Mouse (Mus musculus): ENCODE data around the gene Clk2. TPM values are rescaled to one million over a fixed set of nuclear protein-coding genes. Genes with fewer than 3 reads are reported as not detected.

The Clk2 gene
- total RNA-seq, 2 experiments from 2014 or later, result 55.2 to 55.7 TPM

GRCm38 (mm10) chr3:89224796-89225195 is 60.2 kb downstream of the Clk2 start:
- no peak for DNase-seq

- no peak for DNase-seq
Observed at GRCm38 (mm10) chr3:89225321-89225815, 60.8 kb downstream of the Clk2 start.

- DNase-seq, result no peak
Observed at GRCm38 (mm10) chr3:89225918-89226317, 61.3 kb downstream of the Clk2 start.

GRCm38 (mm10) chr3:89226361-89226760 is 61.8 kb downstream of the Clk2 start:
- DNase-seq, result no peak

Other genes with a start within 250 kb of the Clk2 start
- 10 to 100 TPM; 49.3 to 52.2 TPM for gene Ash1l, start 214.2 kb upstream of the Clk2 start, total RNA-seq (2021)
- gene Dap3, start 213.6 kb upstream of the Clk2 start, total RNA-seq (2021), result 100 to 1,000 TPM; 128 to 140 TPM
- 10 to 100 TPM; 26.9 to 30.8 TPM for gene Rusc1, start 71.5 kb upstream of the Clk2 start, total RNA-seq (2021)
- gene Gm43738, start 63.7 kb upstream of the Clk2 start, total RNA-seq (2021), result under 1 TPM in 1 of 2 experiments, not detected in 1; 0.17 TPM
- 100 to 1,000 TPM; 353 to 497 TPM for gene Fdps, start 62.8 kb upstream of the Clk2 start, total RNA-seq (2021)
- not detected for gene Pklr, start 28.7 kb upstream of the Clk2 start, total RNA-seq (2021)
- 1 to 10 TPM; 1.9 to 9.7 TPM for gene Hcn3, start 4.6 kb upstream of the Clk2 start, total RNA-seq (2021)
- 10 to 100 TPM; 77.5 to 96.1 TPM for gene Scamp3, start 12.7 kb downstream of the Clk2 start, total RNA-seq (2021)
- 10 to 100 TPM; 13.5 to 17.1 TPM for gene Fam189b, start 18.3 kb downstream of the Clk2 start, total RNA-seq (2021)
- 10 to 100 TPM; 64.2 to 70.6 TPM for gene Gba, start 38.1 kb downstream of the Clk2 start, total RNA-seq (2021)
- 10 to 100 TPM in 1 of 2 experiments, 1 to 10 TPM in 1; 7.7 to 11.4 TPM for gene Thbs3, start 50.4 kb downstream of the Clk2 start, total RNA-seq (2021)
- 100 to 1,000 TPM; 136 to 165 TPM for gene Mtx1, start 62.3 kb downstream of the Clk2 start, total RNA-seq (2021)
- gene Muc1, start 64.3 kb downstream of the Clk2 start, total RNA-seq (2021), result under 1 TPM in 1 of 2 experiments, not detected in 1; 0.56 TPM
- 100 to 1,000 TPM; 114 to 139 TPM for gene Krtcap2, start 81.2 kb downstream of the Clk2 start, total RNA-seq (2021)
- 1 to 10 TPM; 1.3 to 1.6 TPM for gene Trim46, start 81.5 kb downstream of the Clk2 start, total RNA-seq (2021)
- gene Dpm3, start 94.6 kb downstream of the Clk2 start, total RNA-seq (2021), result 100 to 1,000 TPM; 117 to 130 TPM
- gene Slc50a1, start 105.8 kb downstream of the Clk2 start, total RNA-seq (2021), result 10 to 100 TPM; 42.0 to 47.7 TPM
- gene Efna1, start 116.3 kb downstream of the Clk2 start, total RNA-seq (2021), result 10 to 100 TPM in 1 of 2 experiments, 1 to 10 TPM in 1; 9.8 to 12.5 TPM
- under 1 TPM; 0.23 to 0.53 TPM for gene Efna3, start 158.2 kb downstream of the Clk2 start, total RNA-seq (2021)
- 1 to 10 TPM in 1 of 2 experiments, under 1 TPM in 1; 0.93 to 1.3 TPM for gene Efna4, start 173.2 kb downstream of the Clk2 start, total RNA-seq (2021)
- gene Adam15, start 185.2 kb downstream of the Clk2 start, total RNA-seq (2021), result 10 to 100 TPM; 45.9 to 79.9 TPM
- gene Dcst2, start 197.2 kb downstream of the Clk2 start, total RNA-seq (2021), result under 1 TPM; 0.20 to 0.56 TPM
- under 1 TPM in 1 of 2 experiments, not detected in 1; 0.56 TPM for gene Dcst1, start 200.5 kb downstream of the Clk2 start, total RNA-seq (2021)
- gene Zbtb7b, start 230.0 kb downstream of the Clk2 start, total RNA-seq (2021), result 10 to 100 TPM; 71.9 to 85.2 TPM
- 1 to 10 TPM in 1 of 2 experiments, under 1 TPM in 1; 0.40 to 1.3 TPM for gene Lenep, start 238.0 kb downstream of the Clk2 start, total RNA-seq (2021)
- 10 to 100 TPM; 23.3 to 30.0 TPM for gene Flad1, start 247.1 kb downstream of the Clk2 start, total RNA-seq (2021)